Mouse (Mus musculus) CH12.LX (cell line): Measurements from ENCODE around the gene Rnaset2b. TPM values are rescaled to one million over a fixed set of nuclear protein-coding genes. Genes with fewer than 3 reads are reported as not detected.
"Not testable (repeated sequence)": the region's sequence is repeated elsewhere in the genome, so short reads cannot be mapped to it uniquely, and the experiment has no call there.

ENCODE experiments used
- DNase-seq: peaks from one replicate; pipeline ENCODE4 v3.0.0-alpha.2; 2013; ENCODE audit errors: extremely low read depth
- H3K27ac ChIP-seq: 2 replicates; pipeline ENCODE4 v1.5.1; 2012; ENCODE audit warnings: low read depth, mild to moderate bottlenecking, control low read depth, moderate library complexity; ENCODE audit not compliant: insufficient read depth
- H3K27me3 ChIP-seq: replicated peaks from 2 replicates; pipeline ENCODE3; 2012; ENCODE audit warnings: inconsistent platforms
- H3K36me3 ChIP-seq, 2 experiments: replicated peaks in 1 of 2; 2 replicates each; pipeline versions ENCODE3 to v1.6.1; 2012; ENCODE audit warnings: inconsistent platforms in 1 of 2, low read length in 1 of 2, mild to moderate bottlenecking in 1 of 2, mixed read lengths in 1 of 2, moderate library complexity in 1 of 2; ENCODE audit not compliant: control insufficient read depth in 1 of 2, insufficient read depth in 1 of 2
- H3K4me1 ChIP-seq, 2 experiments: 2 replicates each; pipeline ENCODE4 v1.6.1; 2012; ENCODE audit warnings: inconsistent platforms in 1 of 2, moderate library complexity in 1 of 2; ENCODE audit not compliant: insufficient read depth in 2 of 2, control insufficient read depth in 1 of 2
- H3K4me2 ChIP-seq: 2 replicates; pipeline ENCODE4 v1.6.1; 2012; ENCODE audit warnings: low read depth, mild to moderate bottlenecking, control low read depth; ENCODE audit not compliant: poor library complexity, insufficient read depth, severe bottlenecking
- H3K4me3 ChIP-seq, 3 experiments: fragments of 150-350 bp in 1 of 3; sonication (generic) in 1 of 3; replicated peaks in 1 of 3; 2 replicates each; pipeline versions ENCODE3 to v1.5.1; 2011 to 2012; ENCODE audit warnings: low read depth in 2 of 3, low read length in 2 of 3, mild to moderate bottlenecking in 2 of 3, moderate library complexity in 2 of 3, control low read depth in 1 of 3, improper control_type of control experiment in 1 of 3, inconsistent platforms in 1 of 3, mixed read lengths in 1 of 3; ENCODE audit not compliant: poor library complexity in 1 of 3
- H3K79me2 ChIP-seq: replicated peaks from 2 replicates; pipeline ENCODE4 v1.6.1; 2012; ENCODE audit warnings: mild to moderate bottlenecking, moderate library complexity; ENCODE audit not compliant: control insufficient read depth, poor library complexity, insufficient read depth, severe bottlenecking; ENCODE audit errors: extremely low read depth
- H3K9ac ChIP-seq: 2 replicates; pipeline ENCODE4 v1.6.1; 2012; ENCODE audit warnings: low read depth, mild to moderate bottlenecking, control low read depth, moderate library complexity; ENCODE audit not compliant: insufficient read depth
- H3K9me3 ChIP-seq: replicated peaks from 2 replicates; pipeline ENCODE3; 2012; ENCODE audit warnings: low read length, inconsistent platforms, mixed read lengths
- CTCF ChIP-seq, 2 experiments: IDR thresholded peaks in 1 of 2; conservative IDR thresholded peaks in 1 of 2; 2 replicates each; pipeline ENCODE4 v1.5.1; 2011 to 2012; ENCODE audit warnings: low read depth in 2 of 2, low read length in 2 of 2, improper control_type of control experiment in 1 of 2, inconsistent platforms in 1 of 2, mild to moderate bottlenecking in 1 of 2, moderate library complexity in 1 of 2
- RAD21 ChIP-seq: IDR thresholded peaks from 2 replicates; pipeline ENCODE4 v1.6.1; 2011; ENCODE audit warnings: low read depth, mild to moderate bottlenecking, low read length, improper control_type of control experiment, moderate library complexity
- SMC3 ChIP-seq: IDR thresholded peaks from 2 replicates; pipeline ENCODE4 v1.6.1; 2011; ENCODE audit warnings: low read depth, low read length, improper control_type of control experiment
- dilution Hi-C: fragments of 300-500 bp; cut with MboI; formaldehyde crosslinking; loops from 2 replicates; pipeline ENCODE4 v1.14.3; 2020; ENCODE audit warnings: low sequenced_read_pairs; ENCODE audit not compliant: extremely low pct_unique_long_range_greater_than_20kb, extremely low pct_ligation_motif_present
- in situ Hi-C: fragments of 300-500 bp; cut with MboI; formaldehyde crosslinking; loops from 3 replicates; pipeline ENCODE4 v1.14.3; 2019; ENCODE audit warnings: low sequenced_read_pairs, low pct_ligation_motif_present, low pct_unique_long_range_greater_than_20kb, mixed read lengths
- polyA plus RNA-seq: library from polyadenylated mRNA; unstranded; fragments of >175 nt; gene quantifications from 2 replicates; pipeline ENCODE4 v1.2.1, GENCODE M21; 2012; ENCODE audit warnings: low read depth; ENCODE audit not compliant: insufficient read length
- total RNA-seq, 2 experiments: library from RNA; depleted of rRNA; stranded (reverse); fragments of 300-350 nt in 1 of 2; fragments of >200 nt in 1 of 2; gene quantifications; 2 replicates each; pipeline ENCODE4 v1.2.3; 2012 to 2014

Rnaset2b gene
- total and polyA plus RNA-seq, 3 experiments = 124 to 234 (median 178) TPM

- H3K79me2 ChIP-seq, H3K9ac ChIP-seq, H3K27ac ChIP-seq, H3K4me3 ChIP-seq, in situ Hi-C loops, H3K4me2 ChIP-seq, H3K36me3 ChIP-seq, H3K4me1 ChIP-seq, H3K9me3 ChIP-seq, dilution Hi-C loops, DNase-seq, H3K27me3 ChIP-seq: not testable (repeated sequence)
- TF ChIP-seq SMC3 (peak; percentile 36), CTCF (conservative IDR thresholded peaks at IDR 0.05 in 1 of 2, IDR thresholded peaks at IDR 0.05 in 1 of 2; ENCODE audit: low read depth in 2 of 2, low read length in 2 of 2) (peak in 1 of 2 experiments; percentile 46; a peak in 2 of 4 replicates), RAD21 (peak; percentile 27)
Observed at GRCm38 (mm10) chr17:6965364-6965763, 5.1 kb upstream of the Rnaset2b start.

- in situ Hi-C loops, H3K4me3 ChIP-seq, DNase-seq, H3K27ac ChIP-seq, H3K79me2 ChIP-seq, H3K9me3 ChIP-seq, H3K4me2 ChIP-seq, dilution Hi-C loops, H3K4me1 ChIP-seq, H3K27me3 ChIP-seq, H3K36me3 ChIP-seq, H3K9ac ChIP-seq: not testable (repeated sequence)
Observed at GRCm38 (mm10) chr17:6967673-6968072, 2.8 kb upstream of the Rnaset2b start.

- dilution Hi-C loops, H3K9ac ChIP-seq, H3K36me3 ChIP-seq, H3K9me3 ChIP-seq, H3K4me2 ChIP-seq, H3K4me1 ChIP-seq, in situ Hi-C loops, H3K79me2 ChIP-seq, DNase-seq, H3K4me3 ChIP-seq, H3K27me3 ChIP-seq, H3K27ac ChIP-seq: not testable (repeated sequence)
Observed at GRCm38 (mm10) chr17:6971238-6971637, 804 bp downstream of the Rnaset2b start.

- in situ Hi-C loops, H3K4me1 ChIP-seq, H3K4me2 ChIP-seq, H3K4me3 ChIP-seq, H3K9ac ChIP-seq, dilution Hi-C loops, DNase-seq, H3K9me3 ChIP-seq, H3K27me3 ChIP-seq, H3K27ac ChIP-seq, H3K36me3 ChIP-seq, H3K79me2 ChIP-seq: not testable (repeated sequence)
Observed at GRCm38 (mm10) chr17:6972836-6973396, 2.5 kb downstream of the Rnaset2b start.

- H3K4me2 ChIP-seq, in situ Hi-C loops, H3K36me3 ChIP-seq, H3K9ac ChIP-seq, dilution Hi-C loops, DNase-seq, H3K9me3 ChIP-seq, H3K27me3 ChIP-seq, H3K27ac ChIP-seq, H3K4me1 ChIP-seq, H3K79me2 ChIP-seq, H3K4me3 ChIP-seq: not testable (repeated sequence)
Observed at GRCm38 (mm10) chr17:6974985-6975384, 4.6 kb downstream of the Rnaset2b start.
